Mouse (Mus musculus) midbrain, postnatal 0 days (tissue): ENCODE results near the gene Cox11. TPM values are rescaled to one million over a fixed set of nuclear protein-coding genes. Genes with fewer than 3 reads are reported as not detected.

Source experiments
- ATAC-seq: fragments of 200-750 bp; cut with Nextera tagmentation; 2 replicates; pipeline ENCODE4 v1.8.0; 2017; ENCODE audit warnings: moderate number of reproducible peaks, mild to moderate bottlenecking, moderate TSS enrichment, moderate library complexity; ENCODE audit not compliant: low FRiP score
- DNase-seq: peaks from one replicate; pipeline ENCODE4 v3.0.0-alpha.2; 2015; ENCODE audit warnings: low spot score
- H3K27ac ChIP-seq: fragments of 300-500 bp; sonication (generic); 2 replicates; pipeline ENCODE4 v1.5.1; 2014; ENCODE audit warnings: low read depth, mild to moderate bottlenecking, low read length, mixed read lengths
- H3K27me3 ChIP-seq: fragments of 300-500 bp; sonication (generic); 2 replicates; pipeline ENCODE4 v1.6.1; 2014; ENCODE audit warnings: low read length, control low read depth, mixed read lengths; ENCODE audit not compliant: insufficient read depth
- H3K36me3 ChIP-seq: fragments of 300-500 bp; sonication (generic); 2 replicates; pipeline ENCODE4 v1.6.1; 2014; ENCODE audit warnings: low read length, control low read depth, mixed read lengths; ENCODE audit not compliant: insufficient read depth
- H3K4me1 ChIP-seq: fragments of 300-500 bp; sonication (generic); 2 replicates; pipeline ENCODE4 v1.6.1; 2014; ENCODE audit warnings: mild to moderate bottlenecking, control low read depth, antibody characterized with exemption, low read length, mixed read lengths; ENCODE audit not compliant: insufficient read depth
- H3K4me2 ChIP-seq: fragments of 300-500 bp; sonication (generic); 2 replicates; pipeline ENCODE4 v1.6.1; 2014; ENCODE audit warnings: low read depth, mild to moderate bottlenecking, low read length, mixed read lengths; ENCODE audit not compliant: poor library complexity, severe bottlenecking
- H3K4me3 ChIP-seq: fragments of 300-500 bp; sonication (generic); 2 replicates; pipeline ENCODE4 v1.5.1; 2014; ENCODE audit warnings: low read depth, mild to moderate bottlenecking, low read length, moderate library complexity
- H3K9ac ChIP-seq: fragments of 300-500 bp; sonication (generic); replicated peaks from 2 replicates; pipeline ENCODE4 v1.6.1; 2014; ENCODE audit warnings: mild to moderate bottlenecking, low read length, moderate library complexity, mixed read lengths; ENCODE audit not compliant: poor library complexity, severe bottlenecking
- H3K9me3 ChIP-seq: fragments of 300-500 bp; sonication (generic); 2 replicates; pipeline ENCODE4 v1.6.1; 2016; ENCODE audit warnings: low read length, control low read depth
- CTCF ChIP-seq: IDR thresholded peaks from 2 replicates; pipeline ENCODE4 v1.5.1; 2016; ENCODE audit warnings: antibody characterized with exemption, mild to moderate bottlenecking
- WGBS: fragments of 180-500 bp; shearing (Covaris S2); extraction: QIAGEN DNeasy Blood & Tissue Kit; methylation state at CpG from one replicate; pipeline ENCODE4 v1.1.7; 2014; 5-methylcytosine and 5-hydroxymethylcytosine counted together
- polyA plus RNA-seq: library from polyadenylated mRNA; unstranded; fragments of >200 nt; fragmentation: Nextera tagmentation; extraction: Ambion mirVana; gene quantifications from 2 replicates; pipeline ENCODE4 v1.2.1, GENCODE M21; 2015
- total RNA-seq: library from RNA; depleted of rRNA; stranded (reverse); fragments of >200 nt; gene quantifications from 2 replicates; pipeline ENCODE4 v1.2.3, GENCODE M21; 2014; rRNA removed

Cox11 gene
- total and polyA plus RNA-seq, 2 experiments from 2014 or later: 23.6 to 42.0 TPM

DNA sequence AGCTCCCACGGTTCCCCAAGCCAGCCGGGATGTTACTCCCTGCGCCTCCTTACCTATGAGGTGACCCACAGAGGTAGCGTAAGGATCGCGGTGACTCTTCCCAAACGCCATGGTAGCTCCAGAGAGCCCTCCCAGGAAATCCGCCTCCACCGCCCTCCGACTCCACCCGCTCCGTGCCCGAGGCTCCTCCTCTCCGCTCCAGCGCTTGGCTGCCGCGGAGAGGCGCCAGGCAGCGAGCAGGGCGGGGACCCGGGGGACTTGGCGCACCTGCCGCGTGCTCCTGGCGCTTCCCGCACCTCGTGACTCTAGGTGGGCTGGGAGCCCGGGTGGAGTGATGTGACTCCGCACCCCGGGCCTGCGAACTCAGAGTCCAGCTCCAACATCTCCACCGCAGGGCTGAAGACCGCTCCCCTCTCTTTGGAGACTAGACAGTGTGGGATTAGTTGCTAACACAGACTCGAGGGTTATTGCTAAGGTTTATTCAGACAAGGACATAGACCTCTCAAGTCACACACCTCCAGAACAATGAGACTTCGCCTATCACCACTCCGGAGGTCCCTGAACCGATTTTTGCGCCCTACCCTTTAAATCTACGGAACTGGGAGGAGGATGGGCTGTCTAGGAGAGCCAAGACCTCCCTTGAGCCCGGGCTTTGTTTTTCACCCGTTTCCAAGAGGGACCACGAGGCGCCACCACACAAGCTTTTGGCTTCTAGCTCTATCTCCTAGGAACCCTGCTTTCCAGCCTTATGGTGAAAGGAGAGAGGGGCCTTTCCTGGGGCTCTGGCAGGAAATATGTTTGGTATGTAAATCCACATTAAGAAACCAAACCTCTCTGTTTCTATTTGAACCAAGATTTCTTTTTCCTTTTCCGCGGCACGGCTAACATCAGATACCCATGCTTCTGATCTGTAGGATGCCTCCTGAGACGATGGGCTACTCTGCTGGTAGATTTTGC, 49.8 kb downstream of the Cox11 start, which contains the start of gene Tom1l1:
Gene Tom1l1 (minus strand): TSS at position 907 of the 957 bp plus-strand sequence.
- H3K27me3 ChIP-seq: no peaks in the 10 kb centered on the region
- H3K9ac ChIP-seq: peak within 1 kb of the TSS; percentile 65
- WGBS: 3% methylated on average over 42 of the region's 47 CpGs
- DNase-seq (peak; percentile 83), ATAC-seq (peak; percentile 90)
- TF ChIP-seq CTCF: peak; percentile 38
- H3K4me2 ChIP-seq: peak within 1 kb of the TSS; percentile 86
- no peaks in the 10 kb centered on the region; the same call in 1 of the 2 replicates for H3K4me1 ChIP-seq
- peak within 1 kb of the TSS; percentile 60 for H3K4me3 ChIP-seq
- H3K9me3 ChIP-seq: no peaks in the 10 kb centered on the region
- H3K36me3 ChIP-seq: no peaks in the 10 kb centered on the region
- H3K27ac ChIP-seq: peak within 1 kb of the TSS; percentile 65

DNA sequence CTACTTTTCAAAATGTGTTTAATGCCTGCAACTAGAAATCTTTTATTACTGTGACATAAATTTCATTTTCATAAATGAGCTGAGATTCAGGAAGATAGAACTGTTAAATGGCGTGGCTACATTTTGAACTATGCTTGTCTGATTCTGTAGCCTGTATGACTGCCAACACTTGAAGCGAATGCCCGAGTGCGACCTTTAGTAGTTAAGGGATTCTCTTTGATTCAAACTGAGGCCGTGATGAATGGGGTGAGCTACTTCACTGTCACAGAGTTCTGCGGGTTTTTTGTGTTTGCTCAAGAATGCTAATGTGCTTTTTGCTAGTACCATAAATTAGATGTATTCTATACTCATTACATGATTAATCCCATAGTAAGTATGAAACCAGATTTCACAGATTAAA, 52.4 kb downstream of the Cox11 start:
- 38% methylated on average over 6 of the region's 6 CpGs for WGBS
- no peak for ATAC-seq
- no peaks in the 10 kb centered on the region for H3K36me3 ChIP-seq

DNA sequence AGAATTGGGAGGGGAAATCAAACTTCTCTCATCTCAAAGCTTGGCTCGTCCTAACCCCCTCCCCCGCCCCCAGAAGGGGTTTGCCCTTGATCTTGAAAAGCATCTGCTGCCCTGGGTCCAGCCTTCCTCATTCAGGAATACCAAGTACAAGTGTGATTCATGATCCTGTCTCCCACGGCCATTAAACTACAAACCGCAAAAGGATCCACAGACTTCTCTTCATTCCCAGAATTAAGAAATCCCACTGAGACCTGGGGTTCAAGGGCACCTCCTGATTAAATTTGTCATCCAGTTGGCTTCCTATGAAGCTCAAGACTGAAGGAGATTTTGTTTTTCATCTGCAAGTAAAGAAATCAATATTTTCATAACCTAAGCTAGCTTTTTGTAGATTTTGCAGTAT, 56.2 kb downstream of the Cox11 start:
- Histone ChIP-seq H3K4me3 (no peak overlapping the region), H3K36me3 (no peaks in the 10 kb centered on the region), H3K9ac (no peak overlapping the region), H3K4me1 (no peaks in the 10 kb centered on the region), H3K9me3 (no peaks in the 10 kb centered on the region), H3K27me3 (no peaks in the 10 kb centered on the region), H3K27ac (no peak overlapping the region), H3K4me2 (no peak overlapping the region)
- no peak for ATAC-seq
- no peak for DNase-seq
- no peak for TF ChIP-seq CTCF
- WGBS: 66% methylated on average over 4 of the region's 4 CpGs

More for the DNA sequence above, 52.4 kb downstream of the Cox11 start:
- H3K9ac ChIP-seq: no peak overlapping the region
- no peak overlapping the region for H3K27ac ChIP-seq
- H3K4me2 ChIP-seq: no peak overlapping the region
- H3K27me3 ChIP-seq: no peaks in the 10 kb centered on the region
- H3K4me3 ChIP-seq: no peak overlapping the region
- H3K4me1 ChIP-seq: no peaks in the 10 kb centered on the region; the same call in 1 of the 2 replicates
- no peak for TF ChIP-seq CTCF
- peak; percentile 44 for DNase-seq
- H3K9me3 ChIP-seq: no peaks in the 10 kb centered on the region

Other genes with a start within 250 kb of the Cox11 start
- gene Hlf, start 247.3 kb upstream of the Cox11 start, total RNA-seq: 9.2 and 11.2 TPM in 2 replicates
- gene Hlf, start 247.3 kb upstream of the Cox11 start, polyA plus RNA-seq: 9.0 and 9.2 TPM in 2 replicates
- 11.2 and 12.9 TPM in 2 replicates for gene Stxbp4, start 89 bp upstream of the Cox11 start, total RNA-seq
- gene Stxbp4, start 89 bp upstream of the Cox11 start, polyA plus RNA-seq: 7.4 and 9.2 TPM in 2 replicates
- 12.6 and 13.9 TPM in 2 replicates for gene Tom1l1, start 50.2 kb downstream of the Cox11 start, total RNA-seq
- gene Tom1l1, start 50.2 kb downstream of the Cox11 start, polyA plus RNA-seq: 17.9 and 19.6 TPM in 2 replicates